Mouse (Mus musculus) lung, postnatal 36 days (tissue): ENCODE data around the gene Col8a2.
A peak's percentile ranks its signal among the peaks of the same experiment; 100 is the strongest.

ENCODE experiments used
- DNase-seq: peaks from one replicate; pipeline ENCODE4 v3.0.0; 2022; ENCODE audit warnings: mixed read lengths

Col8a2 gene

DNA sequence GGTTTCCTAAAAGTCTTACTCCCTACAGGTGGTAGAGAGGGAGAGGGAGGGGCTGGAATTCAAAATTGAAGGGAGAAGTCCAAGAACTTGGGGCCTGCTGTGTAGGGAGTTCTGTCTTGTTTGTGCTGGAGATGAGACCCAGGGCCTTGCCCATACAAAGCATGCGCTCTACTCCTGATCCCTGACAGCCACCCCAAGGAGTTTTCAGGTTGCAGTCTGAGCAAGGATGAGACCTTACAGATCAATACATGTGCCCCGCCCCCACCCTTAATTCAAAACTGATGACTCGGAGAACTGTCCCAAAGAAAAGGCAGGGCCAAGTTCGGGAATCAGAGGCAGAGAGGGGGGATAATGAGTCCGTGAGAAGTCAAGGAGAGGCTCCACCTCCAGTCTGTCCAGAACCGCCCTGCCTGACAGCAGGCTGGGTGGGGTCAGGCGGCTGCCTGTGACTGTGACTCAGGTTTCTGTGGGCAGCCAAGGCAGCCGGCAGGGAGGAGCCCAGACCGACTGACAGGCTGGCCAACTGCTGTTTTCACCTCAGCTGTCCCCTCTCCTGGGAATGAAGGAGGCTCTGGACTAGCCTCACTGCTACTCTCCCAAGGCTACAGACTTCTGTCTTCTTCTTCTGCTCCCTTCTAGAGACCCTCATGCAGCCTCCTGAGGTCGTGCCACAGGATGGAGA, 25.9 kb upstream of the Col8a2 start:
- DNase-seq = peak; percentile 93

DNA sequence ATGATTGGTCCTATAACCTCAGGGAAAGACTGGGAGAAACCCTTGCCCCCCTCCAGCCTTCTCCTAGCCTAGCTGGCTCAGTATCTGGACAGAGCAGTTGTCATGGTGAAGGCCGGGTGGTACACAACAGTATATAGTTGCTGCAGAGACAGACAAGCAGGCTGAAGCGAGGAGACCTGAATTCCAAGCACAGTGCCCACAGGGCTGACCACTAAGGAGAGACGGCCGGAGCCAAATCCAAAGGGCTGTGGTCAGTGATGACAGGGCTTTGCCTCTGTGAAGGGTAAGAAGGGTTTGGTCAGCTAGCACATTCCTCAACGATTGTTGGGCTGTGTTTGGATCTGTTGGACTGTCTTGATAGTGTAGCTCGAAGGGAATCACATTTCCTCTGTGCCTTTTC, 25.3 kb upstream of the Col8a2 start:
- DNase-seq = peak; percentile 35

DNA sequence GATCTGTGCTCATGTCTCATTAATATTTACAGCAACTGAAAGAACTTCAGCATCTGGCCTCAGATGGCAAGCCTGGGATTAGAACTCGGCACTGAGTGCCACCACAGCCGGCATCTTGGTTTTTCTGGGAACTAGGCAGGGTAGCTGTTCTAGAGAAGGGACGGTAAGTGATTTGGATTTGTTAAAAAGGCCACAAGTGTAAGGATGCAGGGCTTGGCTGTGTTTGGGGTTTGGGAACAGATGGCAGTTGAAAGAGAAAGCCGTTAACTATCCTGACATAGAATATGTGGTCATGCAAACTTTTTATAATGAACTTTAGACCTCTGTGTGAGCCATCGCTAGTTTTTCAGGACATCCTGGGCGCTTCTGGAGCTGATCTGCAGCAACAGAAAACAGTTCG, 24.9 kb upstream of the Col8a2 start:
- no peak for DNase-seq

DNA sequence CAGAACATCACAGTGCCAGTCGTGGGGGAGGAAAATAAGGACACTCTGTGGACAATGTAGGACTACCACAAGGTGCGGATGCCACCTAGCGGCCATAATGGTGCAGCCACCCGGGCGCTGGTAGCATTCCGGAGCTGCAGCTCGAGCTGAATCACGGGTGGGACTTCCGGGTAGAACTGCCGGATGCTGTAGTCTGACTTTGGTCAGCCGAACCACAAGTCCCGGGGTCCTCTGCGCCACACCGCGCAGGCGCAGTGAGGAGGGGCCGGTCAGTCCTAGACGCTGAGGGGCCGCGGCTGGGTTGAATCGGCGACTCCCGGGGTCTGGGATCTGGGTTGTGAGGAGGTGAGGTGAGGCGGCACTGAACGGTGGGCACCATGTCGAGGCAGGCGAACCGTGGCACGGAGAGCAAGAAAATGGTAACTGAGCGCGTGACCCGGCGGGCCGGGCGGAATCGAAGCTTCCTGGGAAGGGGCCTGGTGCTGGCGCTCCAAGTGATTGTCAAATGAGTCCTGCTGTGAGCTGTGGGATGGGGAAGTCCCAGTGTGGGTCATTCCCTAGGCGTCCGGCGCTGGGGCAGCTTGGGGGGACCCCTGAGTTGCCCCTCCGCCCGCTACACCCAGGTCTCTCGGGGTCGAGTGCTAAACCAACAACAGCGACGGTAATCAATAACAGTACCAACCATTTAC, 24.3 kb upstream of the Col8a2 start, which contains the start of gene Trappc3:
TSS of gene Trappc3 (plus strand) at position 207 of the 689 bp plus-strand sequence.
- peak; percentile 100 for DNase-seq

DNA sequence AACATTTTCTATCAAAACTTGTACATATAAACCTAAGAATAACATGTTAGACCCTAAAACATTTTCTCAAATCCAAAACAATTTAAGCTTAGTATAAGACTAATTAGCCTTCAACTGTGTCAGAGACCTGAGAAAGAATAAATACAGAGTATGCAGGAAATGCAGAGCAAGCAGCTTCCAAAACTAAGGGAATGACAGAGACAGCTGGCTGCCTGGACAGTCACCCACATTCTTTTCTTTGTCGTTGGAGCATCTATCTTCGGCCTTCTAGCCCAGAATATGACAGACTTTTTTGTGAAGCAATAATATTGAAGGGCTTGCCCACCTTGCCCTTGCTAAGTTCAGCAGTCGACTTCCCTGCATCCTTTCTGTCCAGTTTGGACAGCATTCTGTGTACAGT, 17.3 kb upstream of the Col8a2 start:
- no peak for DNase-seq

DNA sequence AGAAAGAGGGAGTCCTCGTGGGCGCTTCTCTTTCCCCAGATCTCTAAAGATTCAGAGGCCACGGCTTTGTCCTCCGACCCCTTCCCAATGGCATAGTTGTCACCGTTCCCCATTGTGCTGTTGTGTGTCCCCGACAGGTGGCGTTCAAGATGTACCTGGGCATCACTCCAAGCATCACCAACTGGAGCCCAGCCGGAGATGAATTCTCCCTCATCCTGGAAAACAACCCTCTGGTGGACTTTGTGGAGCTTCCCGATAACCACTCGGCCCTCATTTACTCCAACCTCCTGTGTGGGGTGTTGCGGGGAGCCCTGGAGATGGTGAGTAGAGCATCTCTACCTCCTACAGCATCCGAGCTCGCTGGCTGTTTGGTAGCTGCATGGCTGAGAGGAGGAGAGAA, 12.8 kb upstream of the Col8a2 start:
- DNase-seq = no peak

DNA sequence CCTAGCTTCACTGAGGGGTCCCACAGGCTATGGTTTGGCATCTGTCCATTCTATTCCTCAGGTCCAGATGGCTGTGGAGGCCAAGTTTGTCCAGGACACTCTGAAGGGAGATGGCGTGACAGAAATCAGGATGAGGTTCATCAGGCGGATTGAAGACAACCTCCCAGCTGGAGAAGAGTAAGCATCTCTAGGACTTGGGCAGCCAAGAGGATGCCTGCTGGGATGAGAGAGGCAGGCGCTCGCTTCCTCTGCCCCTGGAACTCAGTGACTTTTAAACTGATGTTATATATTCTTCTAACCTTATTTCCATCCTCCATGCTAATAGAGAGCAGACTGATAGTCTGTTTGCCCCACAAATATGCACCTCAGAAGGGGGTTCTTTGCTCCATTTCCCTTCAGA, 11.5 kb upstream of the Col8a2 start:
- no peak for DNase-seq

DNA sequence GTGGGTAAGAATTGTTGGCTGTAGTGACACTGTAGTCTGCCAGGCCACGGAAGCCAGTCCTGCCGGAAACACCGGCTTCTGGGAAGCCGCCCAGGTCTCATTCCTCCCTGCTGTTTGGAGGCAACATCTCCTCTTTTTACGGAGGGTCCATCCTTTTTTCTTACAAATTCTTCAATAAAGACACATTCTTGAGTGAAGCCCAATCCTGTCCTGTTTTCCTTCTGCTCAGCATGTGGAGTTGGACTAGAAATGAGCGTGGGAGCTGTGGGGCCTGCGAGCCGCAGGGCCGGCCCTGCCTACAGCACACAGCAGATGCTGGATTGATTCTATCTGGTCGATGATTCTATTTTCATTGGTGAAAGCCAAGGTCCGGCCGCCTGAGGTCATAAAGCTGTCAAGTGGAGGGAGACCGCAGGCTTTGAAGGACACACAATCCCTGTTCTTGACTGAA, 10.9 kb upstream of the Col8a2 start:
- DNase-seq = peak; percentile 34

DNA sequence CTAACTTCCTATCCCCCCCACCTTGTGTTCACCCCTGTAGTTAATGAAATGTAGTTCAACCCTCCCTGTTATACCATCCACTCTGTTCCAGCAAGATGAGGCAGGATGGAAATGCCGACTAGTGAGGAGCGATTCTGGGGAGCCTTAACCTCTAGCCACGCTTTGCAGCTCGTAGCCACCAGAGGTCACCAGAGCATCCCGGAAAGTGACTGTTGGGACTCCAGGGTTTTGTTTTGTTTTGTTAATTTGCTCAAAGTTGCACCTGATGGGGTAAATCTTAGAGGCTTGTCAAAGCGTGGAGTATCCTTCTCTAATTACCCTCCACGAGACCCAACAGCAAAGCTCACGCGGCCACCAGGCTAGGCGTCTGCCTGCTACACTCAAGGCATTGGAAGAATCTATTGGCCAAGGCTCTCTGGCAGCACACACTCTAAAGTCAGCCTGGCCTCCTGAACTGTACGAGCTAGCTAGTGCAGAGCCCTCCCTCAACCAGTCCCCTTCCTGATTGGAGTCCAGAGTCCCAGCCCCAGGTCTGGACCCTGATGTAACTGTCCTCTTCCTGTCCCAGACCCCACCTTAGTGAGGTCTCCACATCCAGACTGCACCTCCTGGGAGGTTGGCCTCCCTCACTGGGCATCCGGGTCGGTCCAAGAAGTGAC, 8.6 kb upstream of the Col8a2 start:
- DNase-seq = peak; percentile 75

DNA sequence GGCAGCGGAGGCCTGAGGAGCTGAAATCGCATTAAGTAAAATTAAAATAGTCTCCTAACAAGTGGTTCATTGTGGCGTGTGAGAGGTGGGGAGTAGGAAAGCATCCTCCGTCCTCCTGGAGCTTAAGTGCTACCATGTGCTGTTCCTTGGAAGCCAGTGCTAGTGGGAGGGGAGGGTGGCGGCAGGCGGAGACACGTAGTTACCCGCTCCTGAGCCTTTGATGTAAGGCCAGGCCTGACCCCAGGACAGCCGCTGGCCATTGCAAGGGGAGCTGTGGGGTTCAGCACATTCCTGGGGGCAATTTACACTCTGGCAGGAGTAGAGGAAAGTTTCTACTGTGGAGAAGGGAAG, 8.1 kb upstream of the Col8a2 start:
- DNase-seq = no peak

DNA sequence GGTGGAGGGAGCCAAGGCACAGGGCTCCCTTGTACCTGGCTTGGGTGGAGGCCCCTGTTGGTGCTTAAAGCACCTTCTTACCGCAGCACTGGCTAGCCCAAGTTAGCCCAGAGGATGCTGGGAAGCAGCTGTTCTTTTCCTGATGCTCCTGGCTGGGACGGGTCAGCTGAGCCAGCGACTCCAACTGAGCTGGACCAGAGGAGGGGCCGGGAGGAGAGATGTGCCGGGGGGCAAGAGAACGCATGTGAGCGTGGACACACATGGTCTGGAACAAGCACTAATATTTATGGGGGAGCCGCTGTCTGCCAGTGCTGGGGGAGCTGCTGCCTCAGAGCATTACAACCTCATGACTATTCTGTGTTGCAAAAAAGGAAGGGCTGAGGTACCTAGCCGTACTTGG, 7.6 kb upstream of the Col8a2 start:
- no peak for DNase-seq

DNA sequence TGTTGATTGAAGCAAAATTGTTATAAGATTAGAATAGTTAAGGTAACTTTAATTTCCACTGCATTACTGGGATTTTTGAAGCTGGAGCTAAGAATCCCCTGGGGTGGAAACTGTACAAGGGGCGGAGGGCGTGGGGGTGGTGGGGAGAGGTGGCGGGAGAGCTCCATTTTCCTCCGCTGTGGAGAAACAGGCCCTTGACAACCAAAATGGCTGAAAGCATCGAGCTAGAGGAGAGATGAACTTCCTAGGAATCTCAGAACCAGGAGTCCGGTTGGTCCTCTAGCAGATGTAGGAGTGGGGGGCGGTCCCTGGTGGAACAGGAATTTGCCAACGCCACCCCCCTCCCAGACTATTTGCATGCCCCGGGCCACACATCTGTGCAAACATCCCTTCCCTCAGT, 4.9 kb upstream of the Col8a2 start:
- DNase-seq = no peak

DNA sequence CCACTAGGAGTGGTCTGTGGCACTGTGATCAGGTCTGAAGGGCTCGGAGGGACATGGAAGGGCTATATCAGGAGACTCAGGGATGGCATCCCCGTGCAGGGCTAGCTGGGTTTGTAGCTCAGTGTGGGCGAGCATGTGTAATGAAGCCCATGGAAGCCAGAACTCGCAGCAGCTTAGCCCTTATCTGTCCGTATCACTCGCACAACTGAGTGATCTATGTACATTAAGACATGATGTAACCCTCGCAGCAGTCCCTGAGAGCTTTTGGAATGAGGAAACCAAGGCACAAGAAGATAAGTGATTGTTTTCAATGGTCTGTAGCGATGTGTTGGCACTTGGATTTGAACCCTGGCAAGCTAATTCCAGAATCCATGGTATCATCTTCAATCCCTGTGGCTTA, 3.0 kb upstream of the Col8a2 start:
- DNase-seq = no peak

DNA sequence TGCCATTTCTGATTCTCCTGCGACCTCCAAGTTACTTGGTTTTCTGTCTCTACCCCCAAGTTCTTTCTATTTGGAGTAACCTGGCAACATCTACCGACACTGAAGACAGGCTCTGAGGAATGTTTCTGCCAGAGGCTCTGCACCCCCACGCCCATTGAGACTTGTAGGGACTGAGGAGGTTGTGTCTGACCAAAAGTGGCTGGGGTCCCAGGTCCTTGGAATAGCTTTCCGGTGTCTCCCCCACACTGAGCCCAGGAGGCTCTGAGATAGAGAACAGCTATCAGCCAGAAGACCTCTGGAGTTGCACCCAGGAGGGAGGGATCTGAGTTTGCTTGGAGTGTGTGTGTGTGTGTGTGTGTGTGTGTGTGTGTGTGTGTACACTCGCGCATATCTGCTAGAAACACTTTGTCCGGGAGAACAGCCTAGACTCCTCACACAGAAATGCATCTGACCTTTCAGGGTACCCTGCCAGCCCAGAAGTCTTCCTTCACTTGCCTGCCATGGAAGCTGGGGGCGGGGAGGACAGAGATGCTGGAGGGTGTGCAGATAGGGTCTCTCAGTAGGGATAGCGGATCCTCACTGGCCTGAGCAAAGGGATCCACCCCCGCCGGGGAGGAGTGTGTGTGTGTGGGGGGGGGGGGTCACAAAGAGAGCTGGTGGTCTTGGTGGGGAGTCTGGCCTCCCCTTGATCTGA, 856 bp downstream of the Col8a2 start:
- DNase-seq = no peak

DNA sequence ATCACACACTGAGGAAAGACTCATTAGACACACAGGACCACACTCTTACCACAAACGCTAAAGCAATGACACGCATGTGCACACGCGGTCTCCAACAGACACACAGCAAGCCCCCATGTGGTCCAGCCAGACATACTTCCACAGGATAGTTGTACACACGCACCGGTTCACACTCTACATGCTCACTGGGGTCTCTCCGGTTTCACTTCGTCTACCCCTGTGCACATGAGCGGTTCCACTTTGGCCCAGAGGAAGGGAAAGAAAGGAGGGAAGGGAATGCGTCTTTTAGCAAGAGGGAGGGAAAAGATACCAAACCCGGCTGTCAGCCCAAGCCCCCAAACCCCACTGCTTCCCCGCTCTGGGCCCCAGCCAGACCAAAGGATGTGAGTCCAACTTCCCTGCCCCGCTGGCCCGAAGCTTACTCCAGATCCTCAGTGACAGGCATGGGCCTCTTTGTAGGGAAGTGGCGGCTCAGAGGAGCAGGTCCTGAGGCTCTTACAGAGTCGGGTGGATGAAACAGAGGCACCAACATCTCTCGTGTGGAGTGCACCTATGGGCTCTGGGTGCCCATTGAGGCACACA, 1.6 kb downstream of the Col8a2 start:
- DNase-seq = no peak

DNA sequence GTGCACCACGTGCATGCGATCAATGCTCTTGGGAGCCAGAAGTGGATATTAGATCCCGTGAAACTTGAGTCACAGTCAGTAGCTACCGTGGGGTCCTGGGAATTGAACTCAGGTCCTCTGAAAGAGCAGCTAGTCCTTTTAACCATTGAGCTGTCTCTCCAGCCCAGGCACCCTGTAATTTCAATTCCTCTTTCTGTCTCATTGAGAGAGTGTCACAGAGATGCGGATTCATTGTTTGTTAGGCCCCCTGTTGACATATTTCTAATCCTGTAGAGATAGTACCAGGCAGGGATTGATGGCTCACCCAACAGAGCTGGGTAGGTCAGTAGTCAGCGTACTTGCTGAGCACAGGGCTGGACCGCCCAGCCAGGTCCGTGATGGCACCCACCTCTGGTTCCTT, 3.7 kb downstream of the Col8a2 start:
- no peak for DNase-seq

DNA sequence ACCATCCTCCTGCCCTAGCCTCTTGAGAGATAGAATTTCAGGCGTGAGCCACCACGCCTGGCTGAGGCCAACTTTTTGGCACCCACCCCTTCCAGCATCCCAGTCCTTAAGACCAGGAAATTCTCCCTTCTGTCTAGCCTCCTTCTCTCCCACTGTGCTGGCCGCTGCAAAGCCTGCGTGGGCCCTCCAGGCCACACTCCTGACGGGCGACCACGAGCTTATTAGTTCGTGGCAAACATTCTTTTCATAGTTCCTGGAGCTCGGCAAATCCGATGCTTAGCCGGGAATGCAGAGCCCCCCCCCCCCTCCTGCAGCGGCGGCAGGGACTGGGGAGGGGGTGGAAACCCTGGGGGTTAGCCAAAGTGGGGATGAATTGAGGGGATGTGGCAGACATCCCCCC, 4.6 kb downstream of the Col8a2 start:
- no peak for DNase-seq

DNA sequence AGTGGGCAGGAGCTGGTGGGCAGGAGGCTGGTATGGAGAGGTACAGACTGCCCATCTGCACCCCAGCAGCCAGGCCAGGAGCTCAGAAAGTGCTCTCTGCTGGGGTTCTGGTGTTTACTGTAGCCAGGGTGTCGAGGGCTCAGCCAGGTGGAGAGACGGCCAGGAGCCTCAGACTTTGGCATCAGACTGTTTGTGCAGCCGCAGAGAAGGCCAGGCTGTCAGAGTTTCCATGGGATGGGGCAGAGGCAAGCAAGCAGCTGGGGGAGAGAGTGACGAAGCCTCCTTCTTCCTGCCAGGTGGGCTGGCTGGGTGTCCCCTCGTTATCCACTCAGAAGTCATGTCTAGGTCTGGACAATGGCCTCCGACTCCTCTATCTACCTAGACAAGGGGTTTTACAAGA, 8.6 kb downstream of the Col8a2 start:
- no peak for DNase-seq

DNA sequence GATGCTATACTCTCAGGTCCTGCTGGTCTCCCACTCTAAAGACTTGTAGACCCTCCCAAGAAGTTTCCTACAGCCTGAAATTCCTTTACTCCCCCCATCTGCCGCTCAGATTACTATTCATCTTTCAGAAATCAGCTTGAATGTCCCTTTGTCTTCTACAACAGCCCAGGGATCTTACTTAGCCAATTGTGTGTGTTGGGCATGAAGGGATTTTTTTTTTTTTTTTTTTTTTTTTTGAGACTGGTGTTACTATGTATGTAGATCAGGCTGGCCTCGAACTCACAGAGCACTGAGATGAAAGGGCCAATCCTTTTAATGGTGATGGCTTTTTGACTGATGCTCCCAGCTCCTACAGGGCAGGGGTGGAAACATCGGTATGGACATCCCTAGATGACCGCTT, 9.3 kb downstream of the Col8a2 start:
- no peak for DNase-seq

DNA sequence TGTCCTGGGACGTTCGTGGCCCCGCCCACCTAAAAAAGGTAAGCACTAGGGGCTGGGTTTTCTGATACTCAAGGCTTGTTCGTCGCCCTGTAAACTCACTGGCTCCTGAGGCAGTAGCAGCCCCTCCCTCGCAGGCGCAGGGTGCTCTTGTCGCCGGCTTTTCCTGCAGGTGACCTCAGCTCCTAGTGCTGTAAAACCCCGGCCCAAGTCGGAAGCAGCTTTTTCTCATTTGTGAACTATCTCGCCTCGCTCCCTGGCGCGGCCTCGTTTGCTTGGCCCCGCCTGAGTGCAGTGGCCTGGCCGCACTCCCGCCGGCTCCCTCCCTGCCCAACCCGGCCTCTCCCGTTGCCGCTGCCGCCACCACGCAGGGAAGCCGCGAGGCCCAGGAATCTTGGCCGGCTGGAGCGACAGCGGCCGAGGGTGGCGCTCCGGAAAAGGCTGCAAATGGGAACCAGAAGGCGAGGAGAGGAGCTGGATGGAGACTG, 10.1 kb downstream of the Col8a2 start:
- DNase-seq = peak; percentile 73

DNA sequence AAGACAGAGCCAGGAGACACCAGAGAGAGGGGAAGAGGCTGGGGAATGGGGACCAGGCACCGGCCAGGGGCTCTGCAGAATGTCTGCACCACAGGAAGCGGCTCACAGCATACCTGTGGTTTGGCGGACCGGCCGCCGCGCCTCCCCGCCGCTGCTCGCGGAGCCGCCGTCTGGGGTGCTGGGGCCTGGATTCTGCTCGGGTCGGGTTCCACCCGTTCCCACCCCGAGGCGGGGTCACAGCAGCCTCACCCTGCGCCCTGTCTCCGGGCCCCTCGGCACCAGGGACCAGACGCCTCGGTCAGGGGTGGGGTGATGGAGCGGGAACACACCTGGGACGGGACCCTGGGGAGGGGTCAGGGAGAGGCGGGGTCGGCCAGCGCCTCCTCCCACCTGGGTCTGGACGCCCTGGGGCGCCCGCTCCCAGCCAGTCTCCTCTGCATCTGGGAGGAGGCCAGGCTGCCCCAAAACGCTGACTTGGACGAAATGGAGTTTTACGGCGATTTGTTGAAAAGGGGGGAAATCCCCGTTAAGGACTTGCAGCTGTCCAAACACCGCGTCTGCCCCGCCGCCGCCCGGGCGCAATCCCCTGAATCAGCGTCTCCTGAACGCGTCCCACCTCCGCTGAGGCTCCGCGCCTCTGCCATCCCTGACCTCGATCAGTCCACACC, 14.5 kb downstream of the Col8a2 start:
- DNase-seq = no peak

DNA sequence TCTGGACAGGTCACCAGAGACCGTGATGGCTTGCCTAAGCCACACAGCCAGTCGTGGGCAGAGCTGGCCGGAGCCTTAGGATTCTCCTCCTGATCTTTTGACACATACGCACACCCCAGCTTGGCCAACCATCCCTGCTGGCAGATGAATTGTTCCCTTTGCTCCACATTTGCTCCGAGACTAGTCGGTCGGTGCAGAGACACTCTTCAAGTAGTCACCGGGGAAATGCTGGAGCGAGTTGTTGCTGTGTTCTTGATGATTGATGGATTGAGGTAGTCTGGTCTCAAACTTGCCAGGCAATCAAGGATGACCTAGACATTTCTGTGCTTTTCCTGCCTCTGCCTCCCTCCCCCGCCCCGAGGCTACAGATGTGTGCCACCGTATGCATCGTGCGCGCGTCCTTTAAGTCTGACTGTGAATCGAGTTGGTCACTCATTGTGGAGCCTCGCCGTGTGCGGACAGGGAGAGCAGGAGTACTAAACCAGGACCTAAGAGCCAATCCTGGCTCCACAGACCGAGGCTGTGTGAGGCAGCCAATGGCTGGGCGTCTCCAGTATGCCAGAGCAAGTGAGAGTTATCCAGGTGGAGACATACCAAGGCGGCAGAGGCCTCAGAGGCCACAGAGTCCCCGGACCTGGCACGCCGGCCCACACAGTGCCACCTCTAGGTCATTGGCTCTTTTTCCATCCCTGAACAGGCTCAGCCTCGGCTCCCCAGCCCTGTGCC, 15.2 kb downstream of the Col8a2 start:
- no peak for DNase-seq
